Mouse (Mus musculus): ENCODE data around the gene Atl2. TPM values are rescaled to one million over a fixed set of nuclear protein-coding genes. Genes with fewer than 3 reads are reported as not detected.

Gene Atl2
- polyA plus RNA-seq, 1 experiment from 2014 or later: 28.2 TPM

Other genes starting within 250 kb of the Atl2 start
- 5.1 and 6.9 TPM in 2 replicates for gene Cyp1b1, start 181.1 kb downstream of the Atl2 start, polyA plus RNA-seq (2014; fragmentation: Nextera tagmentation; extraction: Ambion mirVana)
- gene Hnrnpll, start 166.2 kb upstream of the Atl2 start, polyA plus RNA-seq (2014; fragmentation: Nextera tagmentation; extraction: Ambion mirVana): 75.5 and 86.8 TPM in 2 replicates
- gene Galm, start 231.3 kb upstream of the Atl2 start, polyA plus RNA-seq (2014; fragmentation: Nextera tagmentation; extraction: Ambion mirVana): 2.4 and 3.5 TPM in 2 replicates